Mouse (Mus musculus): ENCODE data around the gene Ntrk2. TPM values are rescaled to one million over a fixed set of nuclear protein-coding genes. Genes with fewer than 3 reads are reported as not detected.

Ntrk2 gene
- polyA plus RNA-seq, 1 experiment: 19.1 TPM

GRCm38 (mm10) chr13:58886108-58886507 lies 79.7 kb downstream of the Ntrk2 start:
- no peak for TF ChIP-seq POLR2A (IDR thresholded peaks at IDR 0.05; ENCODE audit: borderline replicate concordance, extremely low read depth, low read depth, low read length)
- TF ChIP-seq CTCF (IDR thresholded peaks at IDR 0.05; ENCODE audit: insufficient read depth, low read length): no peak
- 76% methylated on average over 8 of the region's 8 CpGs for WGBS
- no peaks in the 10 kb centered on the region for H3K4me1 ChIP-seq (ENCODE audit: control insufficient read depth, insufficient read depth, low read length)
- no peak for DNase-seq
- H3K4me3 ChIP-seq (replicated peaks; ENCODE audit: extremely low read depth, low read depth, low read length): no peak overlapping the region

GRCm38 (mm10) chr13:58896254-58896910 lies 90.0 kb downstream of the Ntrk2 start:
- Histone ChIP-seq H3K4me1 (ENCODE audit: control insufficient read depth, insufficient read depth, low read length) (no peaks in the 10 kb centered on the region), H3K4me3 (replicated peaks; ENCODE audit: extremely low read depth, low read depth, low read length) (no peak overlapping the region)
- TF ChIP-seq POLR2A (IDR thresholded peaks at IDR 0.05; ENCODE audit: borderline replicate concordance, extremely low read depth, low read depth, low read length) (no peak), CTCF (IDR thresholded peaks at IDR 0.05; ENCODE audit: insufficient read depth, low read length) (no peak)
- no peak for DNase-seq
- WGBS: 69% methylated on average over 12 of the region's 12 CpGs

- DNase-seq: no peak
- WGBS: 92% methylated on average over 2 of the region's 2 CpGs
- Histone ChIP-seq H3K4me3 (replicated peaks; ENCODE audit: extremely low read depth, low read depth, low read length) (no peak overlapping the region), H3K4me1 (ENCODE audit: control insufficient read depth, insufficient read depth, low read length) (no peaks in the 10 kb centered on the region)
- TF ChIP-seq CTCF (IDR thresholded peaks at IDR 0.05; ENCODE audit: insufficient read depth, low read length) (no peak), POLR2A (IDR thresholded peaks at IDR 0.05; ENCODE audit: borderline replicate concordance, extremely low read depth, low read depth, low read length) (no peak)
These were observed 93.0 kb downstream of the Ntrk2 start for GRCm38 (mm10) chr13:58899337-58899736.

GRCm38 (mm10) chr13:58902313-58902712 lies 95.9 kb downstream of the Ntrk2 start:
- no peak for DNase-seq
- WGBS: 77% methylated on average over 8 of the region's 8 CpGs
- Histone ChIP-seq H3K4me1 (ENCODE audit: control insufficient read depth, insufficient read depth, low read length) (no peaks in the 10 kb centered on the region), H3K4me3 (replicated peaks; ENCODE audit: extremely low read depth, low read depth, low read length) (no peak overlapping the region)
- TF ChIP-seq POLR2A (IDR thresholded peaks at IDR 0.05; ENCODE audit: borderline replicate concordance, extremely low read depth, low read depth, low read length): no peak

DNA sequence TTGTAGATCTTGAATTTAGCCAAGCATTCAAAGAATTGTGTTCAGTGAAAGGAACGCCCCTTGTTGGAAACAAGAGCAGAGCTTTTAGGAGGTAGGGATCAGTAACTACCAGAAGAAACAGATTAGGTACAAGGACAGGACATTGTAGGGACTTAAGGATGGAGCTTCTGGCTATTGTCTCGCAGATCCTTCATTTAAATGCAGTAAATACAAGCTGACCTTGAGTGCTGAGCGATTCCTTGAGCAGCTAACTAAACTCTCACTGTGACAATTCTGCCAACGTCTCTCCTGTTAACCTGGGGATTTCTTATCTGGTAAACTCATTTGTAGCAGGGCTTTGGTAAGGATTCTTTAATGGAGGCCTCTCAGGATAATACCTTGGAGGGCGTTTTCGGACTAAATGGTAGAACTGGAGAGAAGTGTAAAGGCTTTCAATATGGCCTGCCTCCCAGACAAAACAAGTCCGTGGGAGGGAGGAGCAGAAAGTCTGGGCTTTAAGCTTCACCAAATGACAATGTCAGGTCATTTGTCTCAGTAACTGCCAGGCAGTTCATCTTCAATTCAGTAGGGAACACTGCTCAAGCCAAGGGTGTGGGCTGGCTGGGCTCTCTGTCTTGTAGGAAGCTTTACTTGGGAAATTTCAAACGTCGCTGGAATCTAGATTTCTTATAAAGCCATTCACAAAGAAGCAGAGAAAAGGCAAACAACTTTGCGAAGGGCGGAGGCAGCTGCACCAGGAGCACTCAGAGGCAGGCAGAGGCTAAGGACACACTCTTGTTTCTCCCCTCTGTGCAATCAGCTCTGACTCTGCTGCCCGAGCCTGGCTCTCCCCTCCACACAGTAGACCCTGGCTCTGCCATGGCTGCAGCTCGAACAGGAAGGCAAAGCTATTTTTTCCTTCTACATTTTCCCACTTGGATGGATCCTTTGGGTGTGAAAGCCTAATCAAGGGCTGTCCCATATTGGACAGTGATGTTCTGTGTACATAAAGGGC lies 98.7 kb downstream of the Ntrk2 start:
- TF ChIP-seq CTCF (IDR thresholded peaks at IDR 0.05; ENCODE audit: insufficient read depth, low read length) (no peak), POLR2A (IDR thresholded peaks at IDR 0.05; ENCODE audit: borderline replicate concordance, extremely low read depth, low read depth, low read length) (no peak)
- Histone ChIP-seq H3K4me3 (replicated peaks; ENCODE audit: extremely low read depth, low read depth, low read length) (no peak overlapping the region), H3K4me1 (ENCODE audit: control insufficient read depth, insufficient read depth, low read length) (no peaks in the 10 kb centered on the region)
- DNase-seq: no peak
- 57% methylated on average over 13 of the region's 13 CpGs for WGBS

DNA sequence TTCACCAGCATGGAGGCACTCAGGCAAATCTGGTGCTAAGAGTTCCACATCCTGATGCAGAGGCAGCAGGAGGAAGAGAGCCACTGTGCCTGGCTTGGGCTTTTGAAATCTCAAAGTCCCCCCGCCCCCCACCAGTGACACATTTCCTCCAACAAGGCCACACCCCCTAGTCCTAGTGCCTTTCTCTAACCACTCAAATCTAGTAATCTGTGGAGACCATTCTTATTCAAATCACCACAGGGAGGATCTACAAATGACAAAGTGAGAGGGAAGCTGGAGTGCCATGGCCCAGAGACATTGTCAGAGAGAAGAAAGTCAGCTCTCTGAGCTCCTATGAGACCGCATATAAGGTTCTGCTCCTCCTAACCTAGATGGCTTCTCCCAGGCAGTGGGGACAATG lies 105.6 kb downstream of the Ntrk2 start:
- H3K4me1 ChIP-seq (ENCODE audit: control insufficient read depth, insufficient read depth, low read length): no peaks in the 10 kb centered on the region
- DNase-seq: no peak
- no peak overlapping the region for H3K4me3 ChIP-seq (replicated peaks; ENCODE audit: extremely low read depth, low read depth, low read length)
- no peak for TF ChIP-seq POLR2A (IDR thresholded peaks at IDR 0.05; ENCODE audit: borderline replicate concordance, extremely low read depth, low read depth, low read length)
- no peak for TF ChIP-seq CTCF (IDR thresholded peaks at IDR 0.05; ENCODE audit: insufficient read depth, low read length)
- WGBS: 97% methylated on average over 2 of the region's 2 CpGs

DNA sequence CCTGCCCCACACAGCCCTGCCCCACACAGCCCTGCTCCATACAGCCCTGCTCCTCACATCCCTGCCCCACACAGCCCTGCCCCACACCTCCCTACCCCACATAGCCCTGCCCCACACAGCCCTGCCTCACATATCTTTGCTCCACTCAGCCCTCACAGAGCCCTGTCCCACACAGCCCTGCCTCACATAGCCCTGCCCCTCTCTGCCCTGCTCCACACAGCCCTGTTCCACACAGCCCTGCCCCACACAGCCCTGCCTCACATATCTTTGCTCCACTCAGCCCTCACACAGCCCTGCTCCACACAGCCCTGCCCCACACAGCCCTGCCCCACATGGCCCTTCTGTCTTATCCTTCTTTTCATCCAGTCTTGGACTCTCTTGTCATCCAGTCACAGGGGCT lies 106.2 kb downstream of the Ntrk2 start:
- H3K4me3 ChIP-seq (replicated peaks; ENCODE audit: extremely low read depth, low read depth, low read length): no peak overlapping the region
- no peak for DNase-seq
- TF ChIP-seq CTCF (IDR thresholded peaks at IDR 0.05; ENCODE audit: insufficient read depth, low read length) (no peak), POLR2A (IDR thresholded peaks at IDR 0.05; ENCODE audit: borderline replicate concordance, extremely low read depth, low read depth, low read length) (no peak)
- no peaks in the 10 kb centered on the region for H3K4me1 ChIP-seq (ENCODE audit: control insufficient read depth, insufficient read depth, low read length)

- H3K4me1 ChIP-seq (ENCODE audit: control insufficient read depth, insufficient read depth, low read length): no peaks in the 10 kb centered on the region
- TF ChIP-seq POLR2A (IDR thresholded peaks at IDR 0.05; ENCODE audit: borderline replicate concordance, extremely low read depth, low read depth, low read length): no peak
- no peak for TF ChIP-seq CTCF (IDR thresholded peaks at IDR 0.05; ENCODE audit: insufficient read depth, low read length)
- WGBS: 55% methylated on average over 6 of the region's 6 CpGs
- DNase-seq: no peak
- no peak overlapping the region for H3K4me3 ChIP-seq (replicated peaks; ENCODE audit: extremely low read depth, low read depth, low read length)
These were observed 107.9 kb downstream of the Ntrk2 start for GRCm38 (mm10) chr13:58914061-58914814.

- no peak for TF ChIP-seq CTCF (IDR thresholded peaks at IDR 0.05; ENCODE audit: insufficient read depth, low read length)
- TF ChIP-seq POLR2A (IDR thresholded peaks at IDR 0.05; ENCODE audit: borderline replicate concordance, extremely low read depth, low read depth, low read length): no peak
- H3K4me3 ChIP-seq (replicated peaks; ENCODE audit: extremely low read depth, low read depth, low read length): no peak overlapping the region
- no peaks in the 10 kb centered on the region for H3K4me1 ChIP-seq (ENCODE audit: control insufficient read depth, insufficient read depth, low read length)
- DNase-seq: no peak
- 97% methylated on average over 2 of the region's 2 CpGs for WGBS
These were observed 110.0 kb downstream of the Ntrk2 start for GRCm38 (mm10) chr13:58916348-58916747.

Measured in lung, adult 2 months (tissue).